ENCODE assay signal across 7 mouse cellular contexts in the genomic region with DNA sequence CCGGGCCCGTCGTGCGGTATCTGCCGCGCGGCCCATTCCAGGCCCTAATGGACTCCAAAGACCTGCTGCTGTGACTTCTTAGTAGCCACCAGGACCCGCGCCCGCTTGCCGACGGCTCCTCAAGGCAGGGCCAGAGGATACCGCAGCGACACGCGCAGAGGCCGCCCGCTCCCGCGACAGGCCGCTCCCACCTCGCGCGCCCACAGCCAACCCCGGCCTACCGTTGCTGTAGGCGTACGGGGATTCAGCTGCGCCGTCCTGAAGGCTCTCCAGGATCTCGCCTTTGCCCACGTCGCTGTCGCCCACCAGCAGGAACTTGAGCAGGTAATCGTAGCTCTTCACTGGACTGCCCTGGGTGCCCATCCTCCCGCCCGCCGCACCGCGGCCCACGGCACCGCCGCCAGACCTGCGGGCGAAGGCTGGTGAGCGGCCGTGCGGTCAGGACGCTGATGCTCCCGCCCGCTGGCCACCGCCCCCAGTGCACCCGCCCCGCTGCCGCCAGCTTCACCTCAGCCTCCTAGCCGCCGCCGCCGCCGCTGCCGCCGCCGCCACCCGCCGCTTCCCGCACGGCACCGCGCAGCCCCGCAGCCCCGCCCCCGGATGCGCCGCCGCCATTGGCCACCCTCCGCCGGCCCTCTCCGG. TPM values are rescaled to one million over a fixed set of nuclear protein-coding genes. Genes with fewer than 3 reads are reported as not detected.
DNase-seq lines count a peak whose midpoint lies in the region; ATAC-seq and TF ChIP-seq lines count a peak whose summit lies in the region.

TSS of gene Rab40c (minus strand) at position 584 of the 642 bp plus-strand sequence.

- no peaks in the 10 kb centered on the region for H3K36me3 ChIP-seq in thymus, adult 2 months (ENCODE audit: control insufficient read depth, insufficient read depth, low read length)
- no peaks in the 10 kb centered on the region for H3K36me3 ChIP-seq in intestine, postnatal 0 days (ENCODE audit: control insufficient read depth, insufficient read depth)
- no peaks in the 10 kb centered on the region for H3K36me3 ChIP-seq in liver, postnatal 0 days (replicated peaks; ENCODE audit: insufficient read depth, low read length)

- DNase-seq in thymus, adult 2 months, result no peak
- DNase-seq in thymus, postnatal 36 days, result no peak
- peak; percentile 57 for DNase-seq in gastrocnemius, postnatal 14 days
- peak; percentile 74 for DNase-seq in liver, postnatal 0 days
- peak; percentile 68 for DNase-seq in right cerebral cortex, postnatal 25 days

- peak within 1 kb of the TSS; percentile 95 for H3K4me3 ChIP-seq in thymus, adult 2 months (ENCODE audit: control insufficient read depth, insufficient read depth, low read length)
- peak within 1 kb of the TSS; percentile 98 for H3K4me3 ChIP-seq in bone marrow macrophage, adult 2 months (ENCODE audit: insufficient read depth, low read length)
- peak within 1 kb of the TSS; percentile 75 for H3K4me3 ChIP-seq in intestine, postnatal 0 days (ENCODE audit: low read depth, low read length)
- H3K4me3 ChIP-seq in liver, postnatal 0 days (ENCODE audit: low read depth, low read length), result peak within 1 kb of the TSS; percentile 79

- TF ChIP-seq CTCF in thymus, adult 2 months (IDR thresholded peaks at IDR 0.05; ENCODE audit: borderline replicate concordance, control insufficient read depth, extremely low read depth, insufficient read depth, low read length, poor library complexity), result no peak
- TF ChIP-seq CTCF in bone marrow macrophage, adult 2 months (IDR thresholded peaks at IDR 0.05; ENCODE audit: low read depth, low read length), result no peak
- TF ChIP-seq CTCF in intestine, postnatal 0 days (IDR thresholded peaks at IDR 0.05; ENCODE audit: low read depth), result no peak
- TF ChIP-seq CTCF in liver, postnatal 0 days (IDR thresholded peaks at IDR 0.05; ENCODE audit: low read depth), result no peak

- WGBS in thymus, adult 2 months, result under 1% methylated on average over 74 of the region's 78 CpGs
- WGBS in intestine, postnatal 0 days, result 0% methylated on average over 55 of the region's 78 CpGs
- WGBS in liver, postnatal 0 days (ENCODE audit: insufficient replicate concordance), result under 1% methylated on average over 60 of the region's 78 CpGs

- peaks cover 12% of the 10 kb centered on the region for H3K4me1 ChIP-seq in thymus, adult 2 months (replicated peaks; ENCODE audit: control insufficient read depth, insufficient read depth, low read length)
- H3K4me1 ChIP-seq in bone marrow macrophage, adult 2 months (ENCODE audit: control insufficient read depth, insufficient read depth, low read length), result peaks cover 44% of the 10 kb centered on the region
- H3K4me1 ChIP-seq in intestine, postnatal 0 days (replicated peaks; ENCODE audit: control insufficient read depth, insufficient read depth, low read length), result peaks cover 17% of the 10 kb centered on the region
- H3K4me1 ChIP-seq in liver, postnatal 0 days (ENCODE audit: insufficient read depth), result peaks cover 31% of the 10 kb centered on the region

- H3K9ac ChIP-seq in intestine, postnatal 0 days (ENCODE audit: low read depth, low read length), result peak within 1 kb of the TSS; percentile 83
- H3K9ac ChIP-seq in liver, postnatal 0 days (replicated peaks), result peak within 1 kb of the TSS; percentile 81

- no peak for TF ChIP-seq POLR2A in thymus, adult 2 months (IDR thresholded peaks at IDR 0.05; ENCODE audit: control insufficient read depth, extremely low read depth, insufficient read depth, low read length, poor library complexity)
- TF ChIP-seq POLR2A in bone marrow macrophage, adult 2 months (IDR thresholded peaks at IDR 0.05; ENCODE audit: borderline replicate concordance, low read depth, low read length), result peak; percentile 23; the same call in 1 of the 2 replicates

- no peak for ATAC-seq in intestine, postnatal 0 days
- peak; percentile 5; the same call in 1 of the 2 replicates for ATAC-seq in liver, postnatal 0 days

- H3K9me3 ChIP-seq in intestine, postnatal 0 days (ENCODE audit: control insufficient read depth), result no peaks in the 10 kb centered on the region
- no peaks in the 10 kb centered on the region for H3K9me3 ChIP-seq in liver, postnatal 0 days (ENCODE audit: low read length)

- no peaks in the 10 kb centered on the region for H3K27me3 ChIP-seq in thymus, adult 2 months (ENCODE audit: control insufficient read depth, insufficient read depth, low read length)
- H3K27me3 ChIP-seq in intestine, postnatal 0 days (replicated peaks; ENCODE audit: control insufficient read depth, insufficient read depth, low read length), result no peaks in the 10 kb centered on the region
- H3K27me3 ChIP-seq in liver, postnatal 0 days (ENCODE audit: insufficient read depth, low read length), result no peaks in the 10 kb centered on the region

- intact Hi-C loops in gastrocnemius, postnatal 14 days (cut with DNase I; ENCODE audit: low total_unique reads), result no loop called here

- peak within 1 kb of the TSS; percentile 89 for H3K4me2 ChIP-seq in intestine, postnatal 0 days (replicated peaks; ENCODE audit: low read depth)
- H3K4me2 ChIP-seq in liver, postnatal 0 days (ENCODE audit: low read depth, low read length), result peak within 1 kb of the TSS; percentile 97

- TF ChIP-seq EP300 in liver, postnatal 0 days (IDR thresholded peaks at IDR 0.05; ENCODE audit: low read depth), result no peak

- H3K27ac ChIP-seq in thymus, adult 2 months (ENCODE audit: control insufficient read depth, insufficient read depth, low read length), result peak within 1 kb of the TSS; percentile 83
- H3K27ac ChIP-seq in bone marrow macrophage, adult 2 months (ENCODE audit: insufficient read depth, low read depth, low read length), result peak within 1 kb of the TSS; percentile 92
- peak within 1 kb of the TSS; percentile 89 for H3K27ac ChIP-seq in intestine, postnatal 0 days (ENCODE audit: low read depth, low read length)
- H3K27ac ChIP-seq in liver, postnatal 0 days (ENCODE audit: low read depth), result peak within 1 kb of the TSS; percentile 99

RNA-seq across cellular contexts. Expression of gene Rab40c, which starts in this region (rescaled TPM):
- polyA plus RNA-seq in thymus, adult 2 months (2012; rRNA removed), result 43.5 and 57.6 TPM in 2 replicates
- 30.0 and 32.8 TPM in 2 replicates for polyA plus RNA-seq in bone marrow macrophage, adult 2 months (2012; ENCODE audit: insufficient read depth, insufficient read length, missing spikeins)
- 10 to 100 TPM; 10.1 to 10.3 TPM for total RNA-seq in gastrocnemius, postnatal 14 days (2021)
- 15.8 and 16.9 TPM in 2 replicates for polyA plus RNA-seq in intestine, postnatal 0 days (2015; fragmentation: Nextera tagmentation; extraction: Ambion mirVana)
- polyA plus RNA-seq in liver, postnatal 0 days (2015; fragmentation: Nextera tagmentation; extraction: Ambion mirVana), result 6.5 and 7.3 TPM in 2 replicates

Comparison
In these comparisons a context has a peak if more than half of its experiments do, and no peak if none do; other contexts are left out.
1. DNase-seq: peak in gastrocnemius, postnatal 14 days (single experiment), liver, postnatal 0 days (single experiment) and right cerebral cortex, postnatal 25 days (single experiment); none in thymus, adult 2 months (single experiment) and thymus, postnatal 36 days (0 of 2).
2. Peak in every context shown above with its lines, with median percentiles within 50 percentile points of each other: H3K27ac ChIP-seq and H3K4me3 ChIP-seq.